Mouse (Mus musculus) E14TG2a.4 (cell line): Measurements from ENCODE around the gene Gpx7.

Experiments used
- CTCF ChIP-seq: conservative IDR thresholded peaks from 2 replicates; pipeline ENCODE4 v1.5.1; 2014; ENCODE audit warnings: low read length
- NANOG ChIP-seq: IDR thresholded peaks from 2 replicates; pipeline ENCODE4 v1.6.1; 2014; ENCODE audit warnings: borderline replicate concordance, low read length, mixed read lengths
- POU5F1 ChIP-seq: IDR thresholded peaks from 2 replicates; pipeline ENCODE4 v1.6.1; 2014; ENCODE audit warnings: low read length, borderline replicate concordance

DNA sequence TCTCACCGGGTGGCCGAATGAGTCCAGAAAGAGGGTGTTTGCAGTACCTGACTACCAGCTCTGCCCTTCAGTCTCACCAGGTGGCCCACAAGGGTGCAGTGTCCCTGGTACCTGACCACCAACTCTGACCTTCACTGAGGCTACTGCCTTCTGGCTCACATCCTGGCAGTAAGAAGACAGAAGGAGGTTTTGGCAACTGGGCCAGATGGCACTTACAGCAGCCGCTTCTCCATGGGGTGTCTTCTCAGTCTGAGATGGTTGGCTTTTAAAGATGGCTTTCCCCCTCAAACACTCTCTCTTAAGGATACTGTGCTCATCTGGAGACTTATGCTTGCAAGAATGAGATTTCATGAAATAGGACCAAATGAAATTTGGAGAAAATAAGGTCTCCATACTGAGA lies 27.3 kb downstream of the Gpx7 start:
- TF ChIP-seq CTCF (no peak), POU5F1 (no peak), NANOG (no peak)
